Mouse (Mus musculus): Measurements from ENCODE around the gene Atp6v1f. TPM values are rescaled to one million over a fixed set of nuclear protein-coding genes. Genes with fewer than 3 reads are reported as not detected.

Gene Atp6v1f
- 398 TPM for polyA plus RNA-seq (2015; fragmentation: Illumina TruSeq; extraction: RNeasy Lipid Tissue Mini Kit (QIAGEN cat#74804); ENCODE audit: low read depth, low replicate concordance)

GRCm38 (mm10) chr6:29467583-29468354 is at the start of gene Atp6v1f:
Gene Atp6v1f (plus strand): TSS chr6:29467718.

DNA sequence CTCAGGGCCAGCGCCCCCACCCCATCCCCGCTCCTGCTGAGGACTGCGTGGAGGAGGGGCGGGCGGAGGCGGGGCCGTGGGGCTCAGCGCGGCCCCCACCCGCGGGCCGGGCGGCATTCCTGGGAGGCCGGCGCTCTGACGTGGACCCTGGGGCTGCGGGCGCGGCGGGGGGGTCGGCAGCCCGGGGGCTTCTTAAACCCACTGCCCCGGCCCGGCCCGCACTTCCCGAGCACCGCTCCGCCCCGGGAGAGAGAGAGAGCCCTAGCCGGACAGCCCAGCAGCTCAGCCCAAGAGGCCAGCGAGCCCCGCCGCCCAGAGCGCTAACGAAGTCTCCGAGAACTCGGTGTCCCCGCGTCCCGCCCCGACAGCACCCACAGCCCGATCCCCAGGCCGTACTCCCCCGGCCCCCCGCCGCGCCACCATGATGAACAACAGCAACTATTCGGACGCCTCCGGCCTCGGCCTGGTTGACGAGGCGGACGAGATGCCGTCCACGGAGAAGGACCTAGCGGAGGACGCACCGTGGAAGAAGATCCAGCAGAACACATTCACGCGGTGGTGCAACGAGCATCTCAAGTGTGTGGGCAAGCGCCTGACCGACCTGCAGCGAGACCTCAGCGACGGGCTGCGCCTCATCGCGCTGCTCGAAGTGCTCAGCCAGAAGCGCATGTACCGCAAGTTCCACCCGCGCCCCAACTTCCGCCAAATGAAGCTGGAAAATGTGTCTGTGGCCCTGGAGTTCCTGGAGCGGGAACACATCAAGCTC is 34.3 kb upstream of the Atp6v1f start, which contains the start of gene Flnc:
Flnc (plus strand) TSS at position 219 of the 766 bp plus-strand sequence.

GRCm38 (mm10) chr6:29471137-29471536 is 3.6 kb downstream of the Atp6v1f start, which contains the start of gene Atp6v1fnb:
Gene Atp6v1fnb (plus strand): TSS chr6:29471437.

GRCm38 (mm10) chr6:29507447-29508309 is 40.2 kb downstream of the Atp6v1f start, which contains the start of gene Kcp:
Gene Kcp (minus strand): TSS chr6:29507952.

Other genes with a start within 250 kb of the Atp6v1f start
- gene Hilpda, start 195.2 kb upstream of the Atp6v1f start, polyA plus RNA-seq (2015; fragmentation: Illumina TruSeq; extraction: RNeasy Lipid Tissue Mini Kit (QIAGEN cat#74804); ENCODE audit: low read depth, low replicate concordance) = 14.4 TPM
- 1.3 TPM for gene Fam71f2, start 188.1 kb upstream of the Atp6v1f start, polyA plus RNA-seq (2015; fragmentation: Illumina TruSeq; extraction: RNeasy Lipid Tissue Mini Kit (QIAGEN cat#74804); ENCODE audit: low read depth, low replicate concordance)
- gene Fam71f1, start 148.6 kb upstream of the Atp6v1f start, polyA plus RNA-seq (2015; fragmentation: Illumina TruSeq; extraction: RNeasy Lipid Tissue Mini Kit (QIAGEN cat#74804); ENCODE audit: low read depth, low replicate concordance) = not detected
- 81.0 TPM for gene Calu, start 119.6 kb upstream of the Atp6v1f start, polyA plus RNA-seq (2015; fragmentation: Illumina TruSeq; extraction: RNeasy Lipid Tissue Mini Kit (QIAGEN cat#74804); ENCODE audit: low read depth, low replicate concordance)
- gene Opn1sw, start 79.2 kb upstream of the Atp6v1f start, polyA plus RNA-seq (2015; fragmentation: Illumina TruSeq; extraction: RNeasy Lipid Tissue Mini Kit (QIAGEN cat#74804); ENCODE audit: low read depth, low replicate concordance) = not detected
- gene Ccdc136, start 71.4 kb upstream of the Atp6v1f start, polyA plus RNA-seq (2015; fragmentation: Illumina TruSeq; extraction: RNeasy Lipid Tissue Mini Kit (QIAGEN cat#74804); ENCODE audit: low read depth, low replicate concordance) = 123 TPM
- gene Flnc, start 34.5 kb upstream of the Atp6v1f start, polyA plus RNA-seq (2015; fragmentation: Illumina TruSeq; extraction: RNeasy Lipid Tissue Mini Kit (QIAGEN cat#74804); ENCODE audit: low read depth, low replicate concordance) = 0.92 TPM
- not detected for gene Atp6v1fnb, start 3.7 kb downstream of the Atp6v1f start, polyA plus RNA-seq (2015; fragmentation: Illumina TruSeq; extraction: RNeasy Lipid Tissue Mini Kit (QIAGEN cat#74804); ENCODE audit: low read depth, low replicate concordance)
- gene Kcp, start 40.2 kb downstream of the Atp6v1f start, polyA plus RNA-seq (2015; fragmentation: Illumina TruSeq; extraction: RNeasy Lipid Tissue Mini Kit (QIAGEN cat#74804); ENCODE audit: low read depth, low replicate concordance) = 1.1 TPM
- gene Irf5, start 58.9 kb downstream of the Atp6v1f start, polyA plus RNA-seq (2015; fragmentation: Illumina TruSeq; extraction: RNeasy Lipid Tissue Mini Kit (QIAGEN cat#74804); ENCODE audit: low read depth, low replicate concordance) = 3.2 TPM
- 52.1 TPM for gene Tnpo3, start 142.2 kb downstream of the Atp6v1f start, polyA plus RNA-seq (2015; fragmentation: Illumina TruSeq; extraction: RNeasy Lipid Tissue Mini Kit (QIAGEN cat#74804); ENCODE audit: low read depth, low replicate concordance)
- 24.5 TPM for gene Tspan33, start 226.5 kb downstream of the Atp6v1f start, polyA plus RNA-seq (2015; fragmentation: Illumina TruSeq; extraction: RNeasy Lipid Tissue Mini Kit (QIAGEN cat#74804); ENCODE audit: low read depth, low replicate concordance)

Measured in brain, adult 10 weeks (tissue).